Mouse (Mus musculus): Measurements from ENCODE around the gene Cx3cr1. TPM values are rescaled to one million over a fixed set of nuclear protein-coding genes. Genes with fewer than 3 reads are reported as not detected.

Gene Cx3cr1
- total and polyA plus RNA-seq, 2 experiments from 2014 or later, result 10.6 to 14.7 TPM

GRCm38 (mm10) chr9:119972166-119972565, 97.5 kb downstream of the Cx3cr1 start:
- no peak overlapping the region for H3K4me2 ChIP-seq (ENCODE audit: low read depth)

GRCm38 (mm10) chr9:119970763-119971656, 98.7 kb downstream of the Cx3cr1 start:
- H3K4me2 ChIP-seq (ENCODE audit: low read depth), result no peak overlapping the region
- DNase-seq (peak; percentile 79), ATAC-seq (peak; percentile 77)
- no peaks in the 10 kb centered on the region for H3K36me3 ChIP-seq (ENCODE audit: insufficient read depth)
- peak overlapping the region; percentile 58 for H3K27ac ChIP-seq (ENCODE audit: low read depth, low read length)
- WGBS, result 46% methylated on average over 7 of the region's 7 CpGs
- H3K9me3 ChIP-seq (ENCODE audit: low read length), result no peaks in the 10 kb centered on the region
- no peak overlapping the region for H3K4me3 ChIP-seq (ENCODE audit: low read depth, low read length)
- no peaks in the 10 kb centered on the region for H3K27me3 ChIP-seq (ENCODE audit: insufficient read depth, low read length)
- TF ChIP-seq CTCF (IDR thresholded peaks at IDR 0.05; ENCODE audit: low read depth), result no peak
- peak overlapping the region; percentile 18; the same call in 1 of the 2 replicates for H3K9ac ChIP-seq
- H3K4me1 ChIP-seq (ENCODE audit: insufficient read depth), result peaks cover 11% of the 10 kb centered on the region

More at GRCm38 (mm10) chr9:119972166-119972565, 97.5 kb downstream of the Cx3cr1 start:
- no peaks in the 10 kb centered on the region for H3K36me3 ChIP-seq (ENCODE audit: insufficient read depth)
- H3K27me3 ChIP-seq (ENCODE audit: insufficient read depth, low read length), result no peaks in the 10 kb centered on the region
- no peak overlapping the region for H3K27ac ChIP-seq (ENCODE audit: low read depth, low read length)
- DNase-seq (no peak), ATAC-seq (no peak)
- H3K9me3 ChIP-seq (ENCODE audit: low read length), result no peaks in the 10 kb centered on the region
- no peak overlapping the region for H3K4me3 ChIP-seq (ENCODE audit: low read depth, low read length)
- TF ChIP-seq CTCF (IDR thresholded peaks at IDR 0.05; ENCODE audit: low read depth), result no peak
- peaks cover 11% of the 10 kb centered on the region for H3K4me1 ChIP-seq (ENCODE audit: insufficient read depth)
- 83% methylated on average over 10 of the region's 10 CpGs for WGBS
- no peak overlapping the region for H3K9ac ChIP-seq

DNA sequence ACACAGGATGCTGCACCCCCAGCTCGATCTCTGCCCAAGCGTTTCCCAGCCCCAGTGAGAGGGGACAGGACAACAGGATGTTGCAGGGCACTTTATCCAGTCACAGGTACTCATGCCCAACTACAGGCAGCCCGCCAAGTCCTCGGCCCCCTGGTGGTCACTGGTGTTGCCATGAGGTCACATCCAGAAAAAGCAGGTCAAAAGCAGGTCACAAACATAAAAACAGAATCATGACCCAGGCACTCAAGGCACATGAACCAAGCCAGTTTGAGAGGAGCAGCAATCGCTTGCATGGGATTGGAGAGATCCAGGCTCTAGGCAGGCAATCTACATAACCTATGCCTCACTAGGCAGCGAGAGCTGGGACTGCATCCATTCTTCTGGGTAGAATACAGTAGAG, 99.5 kb downstream of the Cx3cr1 start:
- no peak overlapping the region for H3K4me2 ChIP-seq (ENCODE audit: low read depth)
- no peaks in the 10 kb centered on the region for H3K36me3 ChIP-seq (ENCODE audit: insufficient read depth)
- no peak for DNase-seq
- H3K9me3 ChIP-seq (ENCODE audit: low read length), result no peaks in the 10 kb centered on the region
- peak overlapping the region; percentile 58 for H3K27ac ChIP-seq (ENCODE audit: low read depth, low read length)
- 30% methylated on average over 6 of the region's 6 CpGs for WGBS
- ATAC-seq, result no peak
- H3K9ac ChIP-seq, result no peak overlapping the region
- H3K4me1 ChIP-seq (ENCODE audit: insufficient read depth), result peaks cover 11% of the 10 kb centered on the region
- TF ChIP-seq CTCF (IDR thresholded peaks at IDR 0.05; ENCODE audit: low read depth), result peak; percentile 58
- no peak overlapping the region for H3K4me3 ChIP-seq (ENCODE audit: low read depth, low read length)
- no peaks in the 10 kb centered on the region for H3K27me3 ChIP-seq (ENCODE audit: insufficient read depth, low read length)

DNA sequence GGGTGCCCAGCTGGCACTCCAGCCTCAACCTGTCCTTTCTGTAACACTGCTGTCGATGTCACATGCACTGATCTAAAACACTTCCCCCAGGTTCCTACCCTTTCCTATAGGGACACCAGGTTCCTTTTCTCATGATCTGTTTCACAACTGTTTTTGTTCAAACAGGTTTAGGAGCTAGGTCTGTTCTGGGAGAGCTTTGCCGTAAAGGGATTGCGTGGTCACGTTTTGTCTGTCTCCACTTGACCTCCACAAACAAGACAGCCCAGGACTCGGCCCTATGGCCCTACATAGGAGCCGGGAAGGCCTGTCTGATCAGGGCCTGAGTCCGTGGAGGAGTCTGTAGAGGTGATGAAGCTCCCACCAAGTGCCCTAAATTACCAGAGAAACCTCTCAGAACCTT, 99.9 kb downstream of the Cx3cr1 start:
- TF ChIP-seq CTCF (IDR thresholded peaks at IDR 0.05; ENCODE audit: low read depth), result no peak
- Histone ChIP-seq H3K27me3 (ENCODE audit: insufficient read depth, low read length) (no peaks in the 10 kb centered on the region), H3K9ac (no peak overlapping the region), H3K4me1 (ENCODE audit: insufficient read depth) (peaks cover 11% of the 10 kb centered on the region), H3K9me3 (ENCODE audit: low read length) (no peaks in the 10 kb centered on the region), H3K4me2 (ENCODE audit: low read depth) (no peak overlapping the region), H3K4me3 (ENCODE audit: low read depth, low read length) (no peak overlapping the region), H3K36me3 (ENCODE audit: insufficient read depth) (no peaks in the 10 kb centered on the region), H3K27ac (ENCODE audit: low read depth, low read length) (no peak overlapping the region)
- 79% methylated on average over 7 of the region's 7 CpGs for WGBS
- DNase-seq (no peak), ATAC-seq (no peak)

DNA sequence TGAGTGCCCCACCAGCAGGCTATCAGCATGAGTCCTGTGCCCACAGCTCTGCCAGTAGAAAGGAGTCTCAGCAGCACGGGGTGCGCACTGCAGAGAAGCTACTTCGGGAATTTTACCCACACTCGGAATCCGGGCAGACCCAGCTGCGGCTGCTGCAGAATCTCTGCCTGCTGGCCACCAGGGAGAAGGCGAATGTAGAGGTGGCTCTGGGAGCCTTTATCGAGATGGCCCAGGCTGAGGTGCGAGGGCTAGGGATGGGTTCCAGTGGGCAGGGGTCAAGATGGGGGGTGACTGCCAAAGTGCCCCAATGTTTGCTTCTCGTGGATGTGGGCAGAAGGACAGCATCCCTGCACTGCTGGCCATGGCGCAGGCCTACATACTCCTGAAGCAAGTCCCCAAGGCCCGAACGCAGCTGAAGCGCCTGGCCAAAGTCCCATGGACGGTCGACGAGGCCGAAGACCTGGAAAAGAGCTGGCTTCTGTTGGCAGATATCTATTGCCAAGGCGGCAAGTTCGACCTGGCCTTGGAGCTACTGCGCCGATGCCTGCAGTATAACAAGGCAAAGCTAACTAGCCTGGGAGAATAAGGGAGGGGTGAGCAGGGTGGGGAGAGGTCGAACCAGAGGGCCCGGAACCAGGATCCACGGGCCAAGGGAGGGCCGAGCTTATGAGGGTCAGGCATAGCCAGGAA, 103.3 kb downstream of the Cx3cr1 start:
- no peaks in the 10 kb centered on the region for H3K9me3 ChIP-seq (ENCODE audit: low read length)
- no peak overlapping the region for H3K27ac ChIP-seq (ENCODE audit: low read depth, low read length)
- H3K36me3 ChIP-seq (ENCODE audit: insufficient read depth), result no peaks in the 10 kb centered on the region
- no peak for DNase-seq
- no peak for TF ChIP-seq CTCF (IDR thresholded peaks at IDR 0.05; ENCODE audit: low read depth)
- H3K4me2 ChIP-seq (ENCODE audit: low read depth), result no peak overlapping the region
- H3K4me3 ChIP-seq (ENCODE audit: low read depth, low read length), result no peak overlapping the region
- WGBS, result 86% methylated on average over 26 of the region's 26 CpGs
- H3K9ac ChIP-seq, result no peak overlapping the region
- ATAC-seq, result no peak
- H3K27me3 ChIP-seq (ENCODE audit: insufficient read depth, low read length), result no peaks in the 10 kb centered on the region
- H3K4me1 ChIP-seq (ENCODE audit: insufficient read depth), result peaks cover 11% of the 10 kb centered on the region

GRCm38 (mm10) chr9:119965186-119965585, 104.5 kb downstream of the Cx3cr1 start:
- no peak overlapping the region for H3K27ac ChIP-seq (ENCODE audit: low read depth, low read length)
- DNase-seq, result no peak
- ATAC-seq, result peak; percentile 32; the same call in 1 of the 2 replicates

DNA sequence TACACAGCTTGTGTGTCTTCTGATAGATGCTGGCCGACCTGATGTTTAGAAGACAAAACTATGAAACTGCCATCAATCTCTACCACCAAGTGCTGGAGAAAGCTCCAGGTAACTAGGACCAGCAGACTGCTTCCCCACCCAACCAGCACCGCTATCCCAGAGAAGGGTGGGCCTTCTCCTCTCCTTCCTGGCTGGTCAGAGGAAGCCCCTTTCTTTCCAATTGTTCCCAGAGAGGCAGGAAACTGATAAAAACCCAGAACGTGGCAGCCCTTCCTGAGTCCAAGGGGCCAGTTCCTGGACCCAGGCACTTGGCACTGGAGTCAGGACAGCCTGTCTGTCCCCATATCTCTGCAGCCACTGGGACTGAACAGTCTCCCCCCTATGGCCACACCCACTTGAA, 105.5 kb downstream of the Cx3cr1 start:
- H3K27ac ChIP-seq (ENCODE audit: low read depth, low read length), result no peak overlapping the region
- H3K36me3 ChIP-seq (ENCODE audit: insufficient read depth), result no peaks in the 10 kb centered on the region
- no peaks in the 10 kb centered on the region for H3K27me3 ChIP-seq (ENCODE audit: insufficient read depth, low read length)
- DNase-seq (no peak), ATAC-seq (no peak)
- no peaks in the 10 kb centered on the region for H3K4me1 ChIP-seq (ENCODE audit: insufficient read depth)
- 87% methylated on average over 3 of the region's 3 CpGs for WGBS
- no peaks in the 10 kb centered on the region for H3K9me3 ChIP-seq (ENCODE audit: low read length)
- no peak overlapping the region for H3K4me3 ChIP-seq (ENCODE audit: low read depth, low read length)
- H3K4me2 ChIP-seq (ENCODE audit: low read depth), result no peak overlapping the region
- no peak for TF ChIP-seq CTCF (IDR thresholded peaks at IDR 0.05; ENCODE audit: low read depth)
- no peak overlapping the region for H3K9ac ChIP-seq

More at GRCm38 (mm10) chr9:119965186-119965585, 104.5 kb downstream of the Cx3cr1 start:
- no peak overlapping the region for H3K9ac ChIP-seq
- no peak for TF ChIP-seq CTCF (IDR thresholded peaks at IDR 0.05; ENCODE audit: low read depth)
- no peak overlapping the region for H3K4me3 ChIP-seq (ENCODE audit: low read depth, low read length)
- no peaks in the 10 kb centered on the region for H3K27me3 ChIP-seq (ENCODE audit: insufficient read depth, low read length)
- no peaks in the 10 kb centered on the region for H3K36me3 ChIP-seq (ENCODE audit: insufficient read depth)
- no peaks in the 10 kb centered on the region for H3K9me3 ChIP-seq (ENCODE audit: low read length)
- no peak overlapping the region for H3K4me2 ChIP-seq (ENCODE audit: low read depth)
- 52% methylated on average over 3 of the region's 3 CpGs for WGBS
- no peaks in the 10 kb centered on the region for H3K4me1 ChIP-seq (ENCODE audit: insufficient read depth)

Measured in forebrain, postnatal 0 days (tissue).